Mouse (Mus musculus) neutrophil, adult 5-6 weeks (primary cell): ENCODE results near the gene Tbc1d10c. TPM values are rescaled to one million over a fixed set of nuclear protein-coding genes. Genes with fewer than 3 reads are reported as not detected.
A peak's percentile ranks its signal among the peaks of the same experiment; 100 is the strongest.

Source experiments
- ATAC-seq: fragments of 151-379, 151-347 bp; 2 replicates; pipeline ENCODE4 v1.8.0; 2017; ENCODE audit warnings: mild to moderate bottlenecking, moderate TSS enrichment; ENCODE audit not compliant: insufficient number of reproducible peaks, poor library complexity, low FRiP score, severe bottlenecking; ENCODE audit errors: extremely low read depth
- total RNA-seq: library from RNA; stranded (forward); fragments of 200-1000 nt; gene quantifications from 2 replicates; pipeline ENCODE4 v1.2.3, GENCODE M21; 2017

Tbc1d10c gene
- total RNA-seq, 1 experiment from 2014 or later: 231 TPM

GRCm38 (mm10) chr19:4150567-4151487, 40.3 kb downstream of the Tbc1d10c start:
- no peak for ATAC-seq

GRCm38 (mm10) chr19:4149764-4150461, 41.2 kb downstream of the Tbc1d10c start:
- ATAC-seq: no peak

GRCm38 (mm10) chr19:4149283-4149682, 41.8 kb downstream of the Tbc1d10c start:
- no peak for ATAC-seq

- ATAC-seq: no peak
Observed at GRCm38 (mm10) chr19:4148819-4149218, 42.3 kb downstream of the Tbc1d10c start.

GRCm38 (mm10) chr19:4148491-4148806, 42.6 kb downstream of the Tbc1d10c start, which contains the start of gene Coro1b:
Gene Coro1b (plus strand): TSS chr19:4148619.
- ATAC-seq: peak; percentile 84

- no peak for ATAC-seq
Observed at GRCm38 (mm10) chr19:4147782-4148490, 43.1 kb downstream of the Tbc1d10c start.

GRCm38 (mm10) chr19:4147022-4147405, 44.1 kb downstream of the Tbc1d10c start:
- no peak for ATAC-seq

GRCm38 (mm10) chr19:4146366-4147021, 44.6 kb downstream of the Tbc1d10c start:
- no peak for ATAC-seq

- ATAC-seq: no peak
Observed at GRCm38 (mm10) chr19:4145936-4146335, 45.1 kb downstream of the Tbc1d10c start.

- no peak for ATAC-seq
Observed at GRCm38 (mm10) chr19:4144550-4145498, 46.3 kb downstream of the Tbc1d10c start.

GRCm38 (mm10) chr19:4143759-4144268, 47.3 kb downstream of the Tbc1d10c start, which contains the start of gene Cabp4:
Gene Cabp4 (minus strand): TSS chr19:4144033.
- ATAC-seq: no peak

- no peak for ATAC-seq
Observed at GRCm38 (mm10) chr19:4142416-4143173, 48.5 kb downstream of the Tbc1d10c start.

GRCm38 (mm10) chr19:4140147-4140546, 50.9 kb downstream of the Tbc1d10c start:
- ATAC-seq: no peak

- no peak for ATAC-seq
Observed at GRCm38 (mm10) chr19:4139446-4139845, 51.6 kb downstream of the Tbc1d10c start, which contains the start of gene Gpr152. Gene Gpr152 (plus strand): TSS chr19:4139787.

GRCm38 (mm10) chr19:4137913-4138312, 53.2 kb downstream of the Tbc1d10c start:
- peak; percentile 27; the same call in 1 of the 2 replicates for ATAC-seq

GRCm38 (mm10) chr19:4136463-4136862, 54.6 kb downstream of the Tbc1d10c start:
- ATAC-seq: no peak

- peak; percentile 71 for ATAC-seq
Observed at GRCm38 (mm10) chr19:4135963-4136345, 55.1 kb downstream of the Tbc1d10c start.
